Mouse (Mus musculus) C2C12 (cell line): Measurements from ENCODE around the gene Thegl.

Source experiments
- CEBPB ChIP-seq: IDR thresholded peaks from one replicate; pipeline ENCODE4 v1.6.1; 2011; ENCODE audit warnings: low read depth, mild to moderate bottlenecking, control low read depth, moderate library complexity
- CTCF ChIP-seq: IDR thresholded peaks from one replicate; pipeline ENCODE4 v1.5.1; 2011; ENCODE audit not compliant: control insufficient read depth, insufficient read depth, insufficient read length
- MAX ChIP-seq: IDR thresholded peaks from one replicate; pipeline ENCODE4 v1.6.1; 2011; ENCODE audit warnings: mild to moderate bottlenecking, control low read depth
- MYOG ChIP-seq: IDR thresholded peaks from one replicate; pipeline ENCODE4 v1.6.1; 2011; ENCODE audit not compliant: control insufficient read depth, insufficient read length; ENCODE audit errors: extremely low read depth
- USF1 ChIP-seq: IDR thresholded peaks from one replicate; pipeline ENCODE4 v1.6.1; 2011; ENCODE audit warnings: low read depth, mild to moderate bottlenecking, control low read depth, moderate library complexity

GRCm38 (mm10) chr5:77071626-77072025, 55.8 kb downstream of the Thegl start:
- no peak for TF ChIP-seq CTCF
- no peak for TF ChIP-seq USF1
- TF ChIP-seq CEBPB, result no peak
- no peak for TF ChIP-seq MAX
- TF ChIP-seq MYOG, result no peak
